Mouse (Mus musculus) heart, adult 11 months (tissue): ENCODE measurements around the gene Ino80e.

Experiments
- DNase-seq: peaks from one replicate; pipeline ENCODE4 v3.0.0; 2022

The Ino80e gene

GRCm38 (mm10) chr7:126855641-126856040 is 6.5 kb downstream of the Ino80e start:
- DNase-seq: no peak

GRCm38 (mm10) chr7:126853454-126853853 is 8.7 kb downstream of the Ino80e start:
- no peak for DNase-seq

GRCm38 (mm10) chr7:126851192-126851591 is 11.0 kb downstream of the Ino80e start:
- no peak for DNase-seq

GRCm38 (mm10) chr7:126850161-126850560 is 12.0 kb downstream of the Ino80e start:
- no peak for DNase-seq

- DNase-seq: no peak
Measured at GRCm38 (mm10) chr7:126848794-126849193, 13.4 kb downstream of the Ino80e start.

GRCm38 (mm10) chr7:126847421-126848398 is 14.5 kb downstream of the Ino80e start:
- DNase-seq: no peak

GRCm38 (mm10) chr7:126847116-126847420 is 15.1 kb downstream of the Ino80e start, which contains the start of gene Doc2a:
Doc2a (plus strand) TSS chr7:126847416.
- no peak for DNase-seq

GRCm38 (mm10) chr7:126845516-126845915 is 16.7 kb downstream of the Ino80e start:
- no peak for DNase-seq

GRCm38 (mm10) chr7:126843276-126843675 is 18.9 kb downstream of the Ino80e start:
- no peak for DNase-seq

- DNase-seq: no peak
Measured at GRCm38 (mm10) chr7:126833294-126833693, 28.9 kb downstream of the Ino80e start.

- peak; percentile 96 for DNase-seq
Measured at GRCm38 (mm10) chr7:126832036-126832598, 30.1 kb downstream of the Ino80e start.

- DNase-seq: no peak
Measured at GRCm38 (mm10) chr7:126831539-126831938, 30.6 kb downstream of the Ino80e start, which contains the start of gene 4930451I11Rik. 4930451I11Rik (minus strand) TSS chr7:126831639.

- DNase-seq: no peak
Measured at GRCm38 (mm10) chr7:126825952-126826351, 36.2 kb downstream of the Ino80e start.

- DNase-seq: no peak
Measured at GRCm38 (mm10) chr7:126825403-126825802, 36.8 kb downstream of the Ino80e start.

GRCm38 (mm10) chr7:126823940-126824339 is 38.2 kb downstream of the Ino80e start:
- no peak for DNase-seq

- DNase-seq: no peak
Measured at GRCm38 (mm10) chr7:126823202-126823711, 38.9 kb downstream of the Ino80e start.

- peak; percentile 97 for DNase-seq
Measured at GRCm38 (mm10) chr7:126822741-126823140, 39.4 kb downstream of the Ino80e start.

- DNase-seq: peak; percentile 97
Measured at GRCm38 (mm10) chr7:126821835-126822511, 40.2 kb downstream of the Ino80e start.

GRCm38 (mm10) chr7:126818818-126819217 is 43.4 kb downstream of the Ino80e start:
- no peak for DNase-seq

GRCm38 (mm10) chr7:126817595-126817994 is 44.6 kb downstream of the Ino80e start:
- DNase-seq: no peak

- DNase-seq: peak; percentile 98
Measured at GRCm38 (mm10) chr7:126816494-126816893, 45.7 kb downstream of the Ino80e start.

- DNase-seq: peak; percentile 82
Measured at GRCm38 (mm10) chr7:126815726-126816222, 46.4 kb downstream of the Ino80e start.
